Mouse (Mus musculus): Measurements from ENCODE around the gene Dnajc27. TPM values are rescaled to one million over a fixed set of nuclear protein-coding genes. Genes with fewer than 3 reads are reported as not detected.

The Dnajc27 gene
- polyA plus RNA-seq, 1 experiment from 2014 or later, result 22.4 TPM

DNA sequence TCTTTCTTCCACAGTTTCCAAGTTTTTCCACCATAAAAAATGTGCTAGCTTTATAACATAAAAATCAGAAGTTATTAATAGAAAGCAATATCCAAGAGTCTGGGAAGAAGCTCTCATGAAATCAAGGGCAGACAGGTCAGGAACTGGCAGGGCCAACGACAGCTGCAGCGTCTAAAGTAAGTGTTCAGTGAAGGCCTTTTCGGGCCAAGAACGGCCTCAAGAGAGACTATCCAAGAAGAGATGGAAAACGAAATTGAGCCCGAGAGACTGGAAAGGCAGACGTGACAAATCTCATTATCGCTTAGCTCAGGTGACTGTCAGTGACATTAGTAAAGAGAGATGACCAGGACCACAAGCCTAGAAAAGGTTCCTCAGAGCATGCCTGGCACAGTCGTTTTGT, 24.1 kb upstream of the Dnajc27 start:
- H3K27me3 ChIP-seq (replicated peaks), result no peaks in the 10 kb centered on the region
- H3K27ac ChIP-seq, result no peak overlapping the region; the same call in 1 of the 2 replicates
- no peak overlapping the region for H3K9ac ChIP-seq
- H3K36me3 ChIP-seq (replicated peaks), result no peaks in the 10 kb centered on the region
- no peak for ATAC-seq (replicated peaks)
- no peak overlapping the region for H3K4me3 ChIP-seq
- no peak overlapping the region for H3K4me2 ChIP-seq
- WGBS, result 52% methylated on average over 9 of the region's 9 CpGs
- no peaks in the 10 kb centered on the region for H3K4me1 ChIP-seq
- no peaks in the 10 kb centered on the region for H3K9me3 ChIP-seq

DNA sequence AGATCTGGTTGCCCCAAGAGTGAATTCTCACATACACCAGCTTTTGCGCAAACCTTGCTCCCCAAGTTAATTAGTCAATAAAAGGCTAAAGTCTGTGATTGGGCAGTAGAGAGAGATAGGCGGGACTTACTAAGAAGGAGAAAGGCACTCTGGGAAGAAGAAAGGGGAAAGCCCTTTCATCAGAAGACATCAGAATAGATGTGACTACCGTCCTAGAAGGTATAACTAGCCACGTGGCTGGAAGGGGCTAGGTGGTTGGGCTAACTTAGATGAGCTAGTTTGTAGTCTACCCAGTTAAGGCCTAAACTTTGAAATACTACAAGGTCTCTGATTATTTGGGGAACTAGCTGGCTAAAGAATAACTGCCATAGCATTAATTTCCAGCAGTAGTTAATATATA, 22.7 kb upstream of the Dnajc27 start:
- Histone ChIP-seq H3K27ac (no peak overlapping the region), H3K27me3 (replicated peaks) (no peaks in the 10 kb centered on the region), H3K9ac (no peak overlapping the region), H3K36me3 (replicated peaks) (no peaks in the 10 kb centered on the region), H3K4me2 (no peak overlapping the region), H3K9me3 (no peaks in the 10 kb centered on the region), H3K4me1 (no peaks in the 10 kb centered on the region), H3K4me3 (no peak overlapping the region)
- ATAC-seq (replicated peaks), result no peak
- WGBS, result 88% methylated on average over 4 of the region's 4 CpGs

DNA sequence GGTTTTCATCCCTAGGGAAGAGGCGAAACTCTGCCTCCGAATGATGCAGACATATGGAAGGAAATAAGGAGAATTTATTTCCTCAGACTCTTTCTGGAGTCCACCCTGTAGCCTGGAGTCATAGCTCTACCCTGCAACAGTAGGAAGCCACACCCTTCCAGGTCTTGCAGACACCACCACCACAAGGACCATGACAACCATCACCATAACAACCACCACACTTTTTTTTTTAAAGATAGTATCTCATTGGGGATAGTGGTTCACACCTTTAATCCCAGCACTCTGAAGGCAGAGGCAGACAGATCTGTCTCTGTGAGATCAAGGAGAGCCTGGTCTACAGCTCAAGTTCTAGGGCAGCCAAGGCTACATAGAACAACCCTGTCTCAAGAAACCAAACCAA, 16.9 kb upstream of the Dnajc27 start:
- H3K27me3 ChIP-seq (replicated peaks), result no peaks in the 10 kb centered on the region
- H3K9ac ChIP-seq, result no peak overlapping the region
- 90% methylated on average over 2 of the region's 2 CpGs for WGBS
- no peak overlapping the region for H3K27ac ChIP-seq
- H3K4me2 ChIP-seq, result no peak overlapping the region
- no peaks in the 10 kb centered on the region for H3K9me3 ChIP-seq
- no peaks in the 10 kb centered on the region for H3K4me1 ChIP-seq
- H3K4me3 ChIP-seq, result no peak overlapping the region
- no peak for ATAC-seq (replicated peaks)
- H3K36me3 ChIP-seq (replicated peaks), result no peaks in the 10 kb centered on the region

- Histone ChIP-seq H3K27ac (no peak overlapping the region), H3K36me3 (replicated peaks) (no peaks in the 10 kb centered on the region), H3K9ac (no peak overlapping the region), H3K9me3 (no peaks in the 10 kb centered on the region), H3K4me3 (no peak overlapping the region), H3K4me1 (no peaks in the 10 kb centered on the region), H3K4me2 (no peak overlapping the region), H3K27me3 (replicated peaks) (no peaks in the 10 kb centered on the region)
- 77% methylated on average over 8 of the region's 8 CpGs for WGBS
- ATAC-seq (replicated peaks), result no peak
Measured at GRCm38 (mm10) chr12:4065944-4066343, 16.4 kb upstream of the Dnajc27 start.

DNA sequence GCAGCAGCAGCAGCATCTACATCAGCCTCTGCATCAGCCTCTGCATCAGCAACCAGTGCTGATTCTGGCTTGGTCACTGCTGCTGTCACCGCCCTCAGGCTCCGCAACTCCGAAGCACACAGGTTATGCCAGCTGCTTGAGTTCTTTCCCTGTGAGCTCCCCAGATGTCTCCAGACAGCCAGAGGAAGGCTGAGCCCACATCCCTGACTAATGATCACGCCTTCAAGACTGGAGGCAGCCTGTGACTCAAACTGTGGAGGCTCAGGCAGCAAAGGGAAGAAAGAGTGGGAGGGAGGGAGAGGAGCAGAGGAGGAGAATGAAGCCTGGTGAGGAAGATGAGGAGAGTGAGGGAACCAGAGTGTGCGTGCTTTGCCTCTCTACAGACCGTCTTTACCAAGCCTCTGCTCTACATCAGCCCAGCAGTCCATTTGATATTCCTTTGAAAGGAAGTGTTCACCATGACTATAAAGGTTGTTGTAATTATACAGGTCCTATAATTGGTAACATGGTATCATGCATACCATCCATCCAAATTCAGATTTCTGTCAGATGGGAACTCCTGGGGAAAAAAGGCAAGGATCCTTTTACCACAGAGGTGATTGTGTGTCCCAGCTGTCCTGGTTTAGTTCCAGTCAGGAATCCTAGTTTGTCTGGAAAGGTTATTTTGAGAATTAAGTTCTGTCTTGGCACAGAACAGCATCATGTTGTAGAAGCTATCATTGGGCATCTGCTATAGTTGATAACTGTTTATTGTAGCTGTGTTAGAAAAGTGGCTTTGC, 15.5 kb upstream of the Dnajc27 start:
- Histone ChIP-seq H3K4me1 (no peaks in the 10 kb centered on the region), H3K9me3 (no peaks in the 10 kb centered on the region), H3K36me3 (replicated peaks) (no peaks in the 10 kb centered on the region), H3K27ac (no peak overlapping the region), H3K4me2 (no peak overlapping the region), H3K4me3 (no peak overlapping the region), H3K27me3 (replicated peaks) (no peaks in the 10 kb centered on the region), H3K9ac (no peak overlapping the region)
- 78% methylated on average over 6 of the region's 6 CpGs for WGBS
- ATAC-seq (replicated peaks), result no peak

GRCm38 (mm10) chr12:4068551-4068950, 13.8 kb upstream of the Dnajc27 start:
- Histone ChIP-seq H3K4me1 (no peaks in the 10 kb centered on the region), H3K4me3 (no peak overlapping the region), H3K36me3 (replicated peaks) (no peaks in the 10 kb centered on the region), H3K27ac (no peak overlapping the region), H3K9me3 (no peaks in the 10 kb centered on the region), H3K27me3 (replicated peaks) (no peaks in the 10 kb centered on the region), H3K4me2 (no peak overlapping the region), H3K9ac (no peak overlapping the region)
- no peak for ATAC-seq (replicated peaks)
- WGBS, result 85% methylated on average over 4 of the region's 4 CpGs

GRCm38 (mm10) chr12:4071671-4072070, 10.7 kb upstream of the Dnajc27 start:
- 87% methylated on average over 9 of the region's 9 CpGs for WGBS
- H3K36me3 ChIP-seq (replicated peaks), result no peaks in the 10 kb centered on the region
- ATAC-seq (replicated peaks), result no peak

GRCm38 (mm10) chr12:4075407-4075806, 7.0 kb upstream of the Dnajc27 start:
- H3K4me2 ChIP-seq, result no peak overlapping the region
- no peak overlapping the region for H3K9ac ChIP-seq
- no peaks in the 10 kb centered on the region for H3K27me3 ChIP-seq (replicated peaks)
- no peak overlapping the region for H3K27ac ChIP-seq
- no peaks in the 10 kb centered on the region for H3K36me3 ChIP-seq (replicated peaks)
- WGBS, result 47% methylated on average over 8 of the region's 8 CpGs
- H3K9me3 ChIP-seq, result no peaks in the 10 kb centered on the region
- ATAC-seq (replicated peaks), result no peak
- no peak overlapping the region for H3K4me3 ChIP-seq
- no peaks in the 10 kb centered on the region for H3K4me1 ChIP-seq

More at GRCm38 (mm10) chr12:4071671-4072070, 10.7 kb upstream of the Dnajc27 start:
- no peaks in the 10 kb centered on the region for H3K9me3 ChIP-seq
- H3K4me3 ChIP-seq, result no peak overlapping the region
- no peak overlapping the region for H3K9ac ChIP-seq
- H3K4me1 ChIP-seq, result no peaks in the 10 kb centered on the region
- H3K4me2 ChIP-seq, result no peak overlapping the region
- H3K27me3 ChIP-seq (replicated peaks), result no peaks in the 10 kb centered on the region
- H3K27ac ChIP-seq, result no peak overlapping the region

- H3K27ac ChIP-seq, result no peak overlapping the region
- no peak for ATAC-seq (replicated peaks)
Measured at GRCm38 (mm10) chr12:4076383-4076782, 6.0 kb upstream of the Dnajc27 start.

GRCm38 (mm10) chr12:4078069-4078468, 4.3 kb upstream of the Dnajc27 start:
- no peaks in the 10 kb centered on the region for H3K9me3 ChIP-seq
- no peak overlapping the region for H3K4me3 ChIP-seq
- H3K4me1 ChIP-seq, result peaks cover 8% of the 10 kb centered on the region
- WGBS, result 58% methylated on average over 1 of the region's 1 CpGs
- H3K27me3 ChIP-seq (replicated peaks), result no peaks in the 10 kb centered on the region
- no peak overlapping the region for H3K27ac ChIP-seq
- no peaks in the 10 kb centered on the region for H3K36me3 ChIP-seq (replicated peaks)
- no peak overlapping the region for H3K4me2 ChIP-seq
- H3K9ac ChIP-seq, result no peak overlapping the region
- no peak for ATAC-seq (replicated peaks)

More at GRCm38 (mm10) chr12:4076383-4076782, 6.0 kb upstream of the Dnajc27 start:
- H3K27me3 ChIP-seq (replicated peaks), result no peaks in the 10 kb centered on the region
- no peak overlapping the region for H3K9ac ChIP-seq
- H3K4me2 ChIP-seq, result no peak overlapping the region
- H3K4me3 ChIP-seq, result no peak overlapping the region
- H3K4me1 ChIP-seq, result no peaks in the 10 kb centered on the region
- no peaks in the 10 kb centered on the region for H3K9me3 ChIP-seq
- no peaks in the 10 kb centered on the region for H3K36me3 ChIP-seq (replicated peaks)

GRCm38 (mm10) chr12:4080311-4080710, 2.1 kb upstream of the Dnajc27 start:
- H3K9ac ChIP-seq, result no peak overlapping the region
- no peak overlapping the region for H3K4me2 ChIP-seq
- 0% methylated on average over 2 of the region's 2 CpGs for WGBS
- ATAC-seq (replicated peaks), result no peak
- no peak overlapping the region for H3K4me3 ChIP-seq
- no peaks in the 10 kb centered on the region for H3K9me3 ChIP-seq
- H3K27me3 ChIP-seq (replicated peaks), result no peaks in the 10 kb centered on the region
- H3K4me1 ChIP-seq, result peaks cover 20% of the 10 kb centered on the region
- no peaks in the 10 kb centered on the region for H3K36me3 ChIP-seq (replicated peaks)
- H3K27ac ChIP-seq, result no peak overlapping the region

DNA sequence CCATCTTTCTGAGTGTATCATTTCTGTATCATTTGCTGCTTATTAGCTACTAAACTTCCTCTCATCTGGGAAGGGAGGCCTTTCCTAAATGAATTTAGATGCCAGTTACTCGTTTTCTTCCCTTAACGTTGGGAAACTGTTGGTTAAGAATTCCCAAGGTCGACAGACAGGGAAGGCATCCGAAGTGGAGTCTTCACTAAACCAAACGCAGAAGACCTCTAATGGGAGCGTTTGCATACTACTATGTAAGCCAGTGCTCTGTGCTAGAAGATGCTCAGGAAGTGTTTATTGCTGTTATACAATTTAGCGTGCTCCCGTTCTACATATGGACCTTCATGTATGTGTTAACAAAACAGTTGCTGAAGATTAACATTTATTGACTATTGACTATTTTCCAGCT, 1.1 kb downstream of the Dnajc27 start:
- WGBS, result 70% methylated on average over 8 of the region's 8 CpGs
- Histone ChIP-seq H3K4me3 (peak overlapping the region; percentile 60; the same call in 1 of the 2 replicates), H3K36me3 (replicated peaks) (peaks cover under 1% of the 10 kb centered on the region; the same call in 1 of the 2 replicates), H3K27me3 (replicated peaks) (no peaks in the 10 kb centered on the region), H3K4me2 (peak overlapping the region; percentile 57), H3K9me3 (no peaks in the 10 kb centered on the region), H3K27ac (no peak overlapping the region), H3K9ac (0 out of 2 replicates have a peak overlapping the region, but pooled peaks have one; percentile 71), H3K4me1 (peaks cover 20% of the 10 kb centered on the region)
- no peak for ATAC-seq (replicated peaks)

DNA sequence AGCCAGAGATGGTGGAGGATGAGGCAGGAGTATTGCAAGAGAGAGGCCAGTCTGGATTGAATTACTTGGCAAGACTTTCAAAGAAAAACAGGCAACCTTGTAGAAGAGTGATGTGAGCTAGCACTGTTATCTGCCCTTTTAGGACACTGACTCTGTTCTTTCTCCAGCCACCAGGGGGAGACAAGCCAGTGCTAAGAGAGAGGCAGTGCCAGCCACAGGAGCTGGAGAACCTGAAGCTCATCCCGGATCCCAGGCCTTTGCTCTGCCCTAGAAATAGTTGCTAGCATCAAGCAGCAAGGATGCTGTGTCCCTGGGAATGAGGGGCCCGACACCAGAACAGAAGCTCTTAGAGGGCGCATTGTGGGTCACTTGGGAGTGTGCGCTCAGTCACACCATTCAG, 25.0 kb downstream of the Dnajc27 start:
- H3K4me1 ChIP-seq, result no peaks in the 10 kb centered on the region
- 71% methylated on average over 4 of the region's 4 CpGs for WGBS
- no peaks in the 10 kb centered on the region for H3K9me3 ChIP-seq
- no peak overlapping the region for H3K4me2 ChIP-seq
- ATAC-seq (replicated peaks), result peak; percentile 72
- no peak overlapping the region for H3K9ac ChIP-seq
- H3K36me3 ChIP-seq (replicated peaks), result peaks cover 10% of the 10 kb centered on the region; the same call in 1 of the 2 replicates
- no peaks in the 10 kb centered on the region for H3K27me3 ChIP-seq (replicated peaks)
- H3K4me3 ChIP-seq, result no peak overlapping the region
- no peak overlapping the region for H3K27ac ChIP-seq

All from midbrain, embryonic 15.5 days (tissue).